Mouse (Mus musculus): ENCODE results near the gene Apba2. TPM values are rescaled to one million over a fixed set of nuclear protein-coding genes. Genes with fewer than 3 reads are reported as not detected.

Apba2 gene
- total RNA-seq, 1 experiment from 2014 or later = 0.50 TPM

- no peak for ATAC-seq (replicated peaks in 1 of 2; ENCODE audit: insufficient read depth in 1 of 2, low FRiP score in 2 of 2, low TSS enrichment in 1 of 2, low read depth in 1 of 2, poor library complexity in 2 of 2, severe bottlenecking in 2 of 2)
Observed at GRCm38 (mm10) chr7:64519091-64519490, 17.6 kb downstream of the Apba2 start.

DNA sequence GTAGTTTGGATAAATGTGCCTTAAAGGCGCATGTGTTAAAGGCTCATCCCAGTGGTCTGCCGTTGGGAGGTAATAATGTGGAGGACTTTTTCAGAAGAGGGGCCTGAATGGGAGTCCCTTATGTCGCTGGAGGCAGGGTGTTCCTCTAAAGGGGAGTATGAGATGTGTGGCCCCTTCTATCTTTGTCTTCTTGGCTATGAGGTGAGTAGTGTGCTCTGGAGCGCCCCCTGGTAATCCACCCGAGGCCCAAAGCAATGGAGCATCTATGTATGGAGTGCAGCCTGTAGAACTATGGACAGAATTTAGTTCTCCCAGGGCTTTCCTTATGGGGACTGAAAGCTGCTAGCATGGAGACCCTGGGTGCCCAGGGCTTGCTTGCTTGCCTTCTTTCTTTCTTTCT is 18.0 kb downstream of the Apba2 start:
- no peak for ATAC-seq (replicated peaks in 1 of 2; ENCODE audit: insufficient read depth in 1 of 2, low FRiP score in 2 of 2, low TSS enrichment in 1 of 2, low read depth in 1 of 2, poor library complexity in 2 of 2, severe bottlenecking in 2 of 2)

- no peak for ATAC-seq (replicated peaks in 1 of 2; ENCODE audit: insufficient read depth in 1 of 2, low FRiP score in 2 of 2, low TSS enrichment in 1 of 2, low read depth in 1 of 2, poor library complexity in 2 of 2, severe bottlenecking in 2 of 2)
Observed at GRCm38 (mm10) chr7:64521695-64522408, 20.3 kb downstream of the Apba2 start.

DNA sequence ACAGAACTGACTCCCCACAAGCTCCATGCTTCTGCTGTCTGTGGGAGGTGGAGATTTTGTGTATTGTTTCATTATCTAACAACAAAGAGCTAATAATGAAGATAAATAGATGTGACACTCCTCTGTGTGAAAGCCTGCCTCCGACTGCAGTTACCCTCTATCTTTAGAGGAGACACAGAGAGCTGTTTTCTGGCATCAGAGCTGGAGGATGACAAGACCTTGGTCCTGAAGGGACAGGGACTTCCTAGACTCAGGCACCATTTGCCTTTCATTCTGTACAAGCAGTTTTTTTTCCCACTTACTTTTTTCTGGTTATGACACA is 20.9 kb downstream of the Apba2 start:
- no peak for ATAC-seq (replicated peaks in 1 of 2; ENCODE audit: insufficient read depth in 1 of 2, low FRiP score in 2 of 2, low TSS enrichment in 1 of 2, low read depth in 1 of 2, poor library complexity in 2 of 2, severe bottlenecking in 2 of 2)

DNA sequence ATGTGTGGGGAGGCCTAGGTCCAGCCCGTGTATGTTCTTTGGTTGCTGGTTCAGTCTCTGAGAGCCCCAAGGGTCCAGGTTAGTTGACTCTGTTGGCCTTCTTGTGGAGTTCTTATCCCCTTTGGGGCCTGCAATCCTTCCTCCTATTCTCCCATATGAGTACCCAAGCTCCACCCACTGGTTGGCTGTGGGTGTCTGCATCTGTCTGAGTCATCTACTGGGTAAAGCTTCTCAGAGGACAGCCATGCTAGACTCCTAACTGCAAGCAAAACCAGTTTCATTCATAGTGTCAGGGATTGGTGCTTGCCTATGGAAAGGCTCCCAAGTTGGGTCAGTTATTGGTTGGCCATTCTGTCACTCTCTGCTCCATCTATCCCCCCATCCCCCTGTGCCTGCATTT is 29.8 kb downstream of the Apba2 start:
- ATAC-seq (replicated peaks in 1 of 2; ENCODE audit: insufficient read depth in 1 of 2, low FRiP score in 2 of 2, low TSS enrichment in 1 of 2, low read depth in 1 of 2, poor library complexity in 2 of 2, severe bottlenecking in 2 of 2) = no peak

DNA sequence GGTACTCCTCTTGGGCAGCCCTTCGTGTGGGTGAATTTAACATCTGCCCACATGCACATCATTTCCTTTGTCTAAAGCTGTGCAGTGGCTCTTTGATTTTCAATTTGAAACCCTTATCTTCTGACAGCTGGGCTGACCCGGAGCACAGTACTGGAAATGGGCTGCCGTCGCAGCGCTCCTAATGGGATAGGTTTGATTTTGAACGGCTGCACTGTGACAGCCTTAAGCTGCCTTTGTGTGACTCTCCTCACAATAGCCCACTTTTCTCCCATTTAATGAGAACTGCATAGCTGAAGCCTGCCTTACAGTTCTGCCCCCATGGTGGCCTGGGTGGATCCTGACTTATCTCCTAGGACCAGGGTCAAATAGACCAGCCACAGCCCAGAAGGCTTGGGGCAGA is 31.9 kb downstream of the Apba2 start:
- no peak for ATAC-seq (replicated peaks in 1 of 2; ENCODE audit: insufficient read depth in 1 of 2, low FRiP score in 2 of 2, low TSS enrichment in 1 of 2, low read depth in 1 of 2, poor library complexity in 2 of 2, severe bottlenecking in 2 of 2)

DNA sequence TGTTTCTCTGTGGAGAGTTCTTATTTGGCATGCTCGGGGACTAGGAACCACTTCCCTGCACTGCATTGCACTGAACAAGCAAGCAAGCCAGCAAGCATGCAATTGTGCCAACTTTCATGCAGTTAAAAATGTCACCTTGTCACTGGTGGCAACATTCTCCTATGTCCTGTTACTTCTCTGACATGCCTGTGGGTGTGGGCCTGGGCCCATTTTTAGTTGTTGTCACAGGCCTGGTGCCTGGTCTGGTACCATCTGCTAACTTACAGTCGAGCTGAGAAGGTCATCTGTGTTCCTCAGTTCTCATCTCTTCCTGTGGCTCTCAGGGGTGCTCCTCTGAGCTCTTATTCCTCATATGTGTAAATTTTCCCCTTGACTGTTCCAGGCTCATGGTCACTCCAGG is 33.8 kb downstream of the Apba2 start:
- ATAC-seq (replicated peaks in 1 of 2; ENCODE audit: insufficient read depth in 1 of 2, low FRiP score in 2 of 2, low TSS enrichment in 1 of 2, low read depth in 1 of 2, poor library complexity in 2 of 2, severe bottlenecking in 2 of 2) = no peak

DNA sequence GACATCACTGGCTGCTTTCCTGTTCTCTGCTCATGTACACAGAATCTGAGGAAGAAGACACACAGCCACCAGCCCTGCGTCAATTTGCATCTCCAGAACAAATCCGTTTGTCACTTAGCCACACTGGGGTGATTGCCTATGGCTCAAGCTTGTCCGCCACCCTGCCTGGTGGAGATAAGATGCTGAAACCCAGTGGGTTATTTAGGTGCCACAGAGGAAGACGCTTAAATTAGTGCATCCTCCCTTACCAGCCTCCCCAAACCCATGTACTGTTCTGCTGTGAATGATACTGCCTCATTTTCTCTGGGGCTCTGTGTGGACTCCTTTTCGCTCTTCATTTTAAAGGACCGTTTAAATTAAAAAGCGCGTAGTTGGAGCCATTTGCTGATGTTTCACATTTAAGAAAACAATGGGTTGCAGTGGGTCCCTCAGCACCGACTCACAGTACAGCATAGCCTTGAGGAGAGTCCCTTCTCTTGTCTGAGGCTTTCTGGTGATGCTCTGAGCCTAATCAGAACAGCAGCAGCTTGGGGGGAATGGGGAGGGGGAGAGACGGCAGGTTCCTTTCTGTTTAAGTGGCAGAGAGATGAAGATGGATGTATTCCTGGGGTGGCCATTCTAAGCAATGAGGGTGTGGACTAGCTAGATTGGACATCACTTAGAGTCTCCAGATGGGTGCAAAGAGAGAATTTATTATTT is 38.1 kb downstream of the Apba2 start:
- no peak for ATAC-seq (replicated peaks in 1 of 2; ENCODE audit: insufficient read depth in 1 of 2, low FRiP score in 2 of 2, low TSS enrichment in 1 of 2, low read depth in 1 of 2, poor library complexity in 2 of 2, severe bottlenecking in 2 of 2)

- ATAC-seq (replicated peaks in 1 of 2; ENCODE audit: insufficient read depth in 1 of 2, low FRiP score in 2 of 2, low TSS enrichment in 1 of 2, low read depth in 1 of 2, poor library complexity in 2 of 2, severe bottlenecking in 2 of 2) = no peak
Observed at GRCm38 (mm10) chr7:64546801-64547200, 45.3 kb downstream of the Apba2 start.

- no peak for ATAC-seq (replicated peaks in 1 of 2; ENCODE audit: insufficient read depth in 1 of 2, low FRiP score in 2 of 2, low TSS enrichment in 1 of 2, low read depth in 1 of 2, poor library complexity in 2 of 2, severe bottlenecking in 2 of 2)
Observed at GRCm38 (mm10) chr7:64550856-64551255, 49.4 kb downstream of the Apba2 start.

- ATAC-seq (replicated peaks in 1 of 2; ENCODE audit: insufficient read depth in 1 of 2, low FRiP score in 2 of 2, low TSS enrichment in 1 of 2, low read depth in 1 of 2, poor library complexity in 2 of 2, severe bottlenecking in 2 of 2) = no peak
Observed at GRCm38 (mm10) chr7:64552523-64553190, 51.2 kb downstream of the Apba2 start.

DNA sequence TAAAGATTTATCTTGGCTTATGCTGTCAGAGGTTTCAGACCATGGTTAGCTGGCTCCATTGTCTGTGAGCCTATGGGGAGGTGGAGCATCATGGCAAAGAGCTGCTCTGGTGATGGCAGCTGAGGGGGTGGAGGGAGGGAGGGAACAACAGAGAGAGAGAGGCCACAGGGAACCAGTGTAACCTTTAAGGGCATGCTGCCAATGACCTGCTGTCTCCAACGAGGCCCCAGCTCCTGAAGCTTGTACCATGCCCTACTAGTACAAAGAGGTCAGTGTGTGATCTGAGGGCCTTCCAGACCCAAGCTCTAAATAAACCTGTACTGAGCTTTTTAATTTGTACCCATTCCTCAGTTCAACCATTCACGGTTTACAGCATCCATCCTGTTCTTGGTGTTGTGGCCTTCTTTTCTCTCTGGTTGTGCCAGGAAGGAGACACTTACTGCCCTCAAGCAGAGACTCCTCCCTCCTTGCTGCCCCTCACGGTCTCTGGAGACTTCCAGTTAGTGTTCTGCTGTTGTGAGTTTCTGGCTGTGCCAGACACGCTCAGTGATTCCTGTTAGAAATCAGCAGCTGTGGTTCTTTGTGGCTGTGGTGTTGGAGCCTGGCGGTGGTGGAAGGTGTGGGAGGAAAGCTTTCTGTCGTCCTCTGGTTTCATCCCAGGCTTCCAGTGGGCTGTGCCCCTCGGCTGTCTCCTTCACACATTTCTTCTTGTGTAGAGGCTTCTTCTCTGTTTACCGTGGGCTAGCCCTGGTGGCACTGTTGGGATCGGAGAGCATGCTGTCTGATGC is 60.4 kb downstream of the Apba2 start:
- ATAC-seq (replicated peaks in 1 of 2; ENCODE audit: insufficient read depth in 1 of 2, low FRiP score in 2 of 2, low TSS enrichment in 1 of 2, low read depth in 1 of 2, poor library complexity in 2 of 2, severe bottlenecking in 2 of 2) = no peak

DNA sequence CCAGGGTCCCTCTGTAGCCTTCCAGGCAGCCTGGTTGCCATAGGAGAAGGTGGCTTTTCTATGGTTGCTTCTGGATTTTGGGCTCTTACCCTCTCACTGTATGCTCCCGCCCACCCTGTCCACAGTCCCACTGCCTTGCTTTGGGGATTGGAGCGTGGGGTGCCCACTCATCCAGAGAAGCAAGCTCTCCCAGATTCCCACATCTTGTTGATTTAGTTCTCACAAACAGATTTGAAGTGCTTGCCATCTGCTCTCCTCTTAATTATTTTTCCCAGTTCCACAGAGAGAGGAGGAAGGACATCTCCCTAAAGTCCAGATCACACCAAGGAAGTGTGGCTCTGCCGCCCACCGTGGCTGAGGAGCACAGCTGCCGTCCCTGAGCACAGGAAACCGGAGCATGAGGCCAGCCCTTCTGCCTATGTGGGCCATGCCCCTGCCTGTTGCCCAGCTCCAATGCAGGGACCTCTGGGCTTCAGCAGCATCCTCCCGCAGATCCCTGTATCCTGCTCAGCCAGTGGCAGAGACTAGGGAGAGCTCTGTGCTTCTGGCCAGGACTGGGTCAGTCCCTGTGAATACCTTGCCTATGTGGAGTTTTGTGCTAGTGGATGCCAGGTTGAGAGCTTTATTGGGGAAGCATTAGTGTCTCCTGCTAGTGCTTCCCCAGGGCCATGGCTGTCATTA is 63.5 kb downstream of the Apba2 start:
- ATAC-seq (replicated peaks in 1 of 2; ENCODE audit: insufficient read depth in 1 of 2, low FRiP score in 2 of 2, low TSS enrichment in 1 of 2, low read depth in 1 of 2, poor library complexity in 2 of 2, severe bottlenecking in 2 of 2) = no peak

GRCm38 (mm10) chr7:64566371-64567243 is 65.1 kb downstream of the Apba2 start:
- ATAC-seq (replicated peaks in 1 of 2; ENCODE audit: insufficient read depth in 1 of 2, low FRiP score in 2 of 2, low TSS enrichment in 1 of 2, low read depth in 1 of 2, poor library complexity in 2 of 2, severe bottlenecking in 2 of 2) = no peak

GRCm38 (mm10) chr7:64568722-64569121 is 67.2 kb downstream of the Apba2 start:
- ATAC-seq (replicated peaks in 1 of 2; ENCODE audit: insufficient read depth in 1 of 2, low FRiP score in 2 of 2, low TSS enrichment in 1 of 2, low read depth in 1 of 2, poor library complexity in 2 of 2, severe bottlenecking in 2 of 2) = no peak

DNA sequence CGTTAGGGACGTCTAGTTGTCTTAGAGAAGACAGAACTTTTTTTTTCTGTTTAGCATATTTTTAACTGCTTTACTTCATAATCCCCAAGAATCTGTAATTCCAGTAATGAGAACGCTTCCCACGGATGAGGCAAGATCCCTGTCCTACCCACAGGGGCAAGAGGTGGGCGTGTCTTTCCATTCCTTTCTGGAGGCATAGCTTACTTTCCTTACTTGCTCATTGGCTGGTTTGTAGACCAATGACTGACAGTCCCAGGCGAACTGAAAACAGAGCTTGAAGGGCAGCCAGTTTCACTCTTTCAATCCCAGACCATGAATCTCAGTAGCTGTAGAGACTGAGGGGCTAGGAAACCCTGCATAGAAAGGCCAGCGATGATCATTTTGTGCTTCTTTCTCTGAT is 68.2 kb downstream of the Apba2 start:
- no peak for ATAC-seq (replicated peaks in 1 of 2; ENCODE audit: insufficient read depth in 1 of 2, low FRiP score in 2 of 2, low TSS enrichment in 1 of 2, low read depth in 1 of 2, poor library complexity in 2 of 2, severe bottlenecking in 2 of 2)

DNA sequence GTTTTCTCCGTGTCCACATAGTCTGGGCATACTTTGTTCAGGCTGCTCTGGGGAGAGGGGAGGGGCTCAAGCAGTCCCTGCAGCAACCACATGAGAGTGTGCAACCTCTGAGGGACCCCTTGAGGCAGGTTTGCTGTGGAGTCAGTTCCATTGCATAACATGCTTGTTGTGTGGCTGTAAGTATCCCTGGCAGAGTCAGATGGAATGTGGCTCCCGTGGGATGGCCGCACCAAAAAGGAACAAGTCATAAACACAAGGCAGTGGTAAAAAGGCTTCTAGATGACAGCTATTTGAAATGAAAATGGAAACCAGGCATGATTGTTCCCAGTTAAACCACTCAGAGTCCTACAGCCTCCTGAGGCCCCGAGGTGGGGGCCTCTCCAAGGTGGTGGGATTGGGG is 69.4 kb downstream of the Apba2 start:
- ATAC-seq (replicated peaks in 1 of 2; ENCODE audit: insufficient read depth in 1 of 2, low FRiP score in 2 of 2, low TSS enrichment in 1 of 2, low read depth in 1 of 2, poor library complexity in 2 of 2, severe bottlenecking in 2 of 2) = no peak
